Mouse (Mus musculus): ENCODE data around the gene Cnfn.
"Not testable (repeated sequence)": the region's sequence is repeated elsewhere in the genome, so short reads cannot be mapped to it uniquely, and the experiment has no call there.

The Cnfn gene

DNA sequence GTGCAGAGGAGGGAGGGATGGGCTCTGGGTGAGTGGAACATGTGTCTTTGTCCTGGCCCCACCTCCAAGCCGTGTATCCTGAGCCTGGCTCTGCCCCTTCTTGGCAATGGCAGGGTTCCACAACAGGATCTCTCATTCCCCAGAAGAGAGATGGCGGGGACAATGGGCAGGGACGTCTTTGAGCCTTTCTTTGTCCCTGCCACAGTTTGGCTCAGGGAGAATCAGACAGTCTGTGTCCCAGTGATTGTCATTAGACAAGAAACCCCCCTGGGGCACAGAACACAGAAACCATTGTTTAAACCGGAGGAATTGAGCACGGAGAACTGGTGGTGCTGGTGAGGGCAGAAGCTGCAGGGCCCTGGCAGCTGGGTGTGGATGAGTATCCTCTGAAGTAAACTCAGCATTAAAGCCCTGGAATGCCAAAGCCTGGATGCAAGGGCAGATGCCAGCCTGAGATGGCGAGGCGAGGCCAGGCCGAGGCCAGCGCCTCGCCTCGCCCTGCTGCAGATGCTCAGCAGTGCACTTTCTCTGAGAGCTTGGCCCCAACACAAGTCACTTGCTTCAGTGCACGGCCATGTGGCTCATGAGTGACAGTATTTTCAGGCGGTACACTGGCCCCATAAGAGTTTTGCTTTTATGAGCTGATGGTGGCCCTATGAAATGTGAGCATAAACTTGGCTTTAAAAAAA lies 3.4 kb downstream of the Cnfn start:
- no peak for DNase-seq (ENCODE audit: low spot score)

DNA sequence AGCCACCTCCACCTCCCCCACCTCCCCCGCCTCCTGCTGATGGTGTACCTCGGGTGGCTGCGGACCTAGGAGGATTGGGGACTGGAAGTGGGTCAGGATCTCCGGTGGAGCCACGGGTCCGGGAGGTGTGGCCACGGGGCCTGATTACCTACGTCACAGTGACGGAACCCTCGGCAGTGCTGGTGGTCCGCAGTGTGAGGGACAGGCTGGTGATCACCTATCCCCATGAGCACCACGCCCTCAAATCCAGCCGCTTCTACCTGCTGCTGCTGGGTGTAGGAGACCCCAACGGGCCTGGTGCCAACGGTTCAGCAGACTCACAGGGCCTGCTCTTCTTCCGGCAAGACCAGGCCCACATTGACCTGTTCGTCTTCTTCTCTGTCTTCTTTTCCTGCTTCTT lies 5.9 kb downstream of the Cnfn start:
- no peak for DNase-seq (ENCODE audit: low spot score)

DNA sequence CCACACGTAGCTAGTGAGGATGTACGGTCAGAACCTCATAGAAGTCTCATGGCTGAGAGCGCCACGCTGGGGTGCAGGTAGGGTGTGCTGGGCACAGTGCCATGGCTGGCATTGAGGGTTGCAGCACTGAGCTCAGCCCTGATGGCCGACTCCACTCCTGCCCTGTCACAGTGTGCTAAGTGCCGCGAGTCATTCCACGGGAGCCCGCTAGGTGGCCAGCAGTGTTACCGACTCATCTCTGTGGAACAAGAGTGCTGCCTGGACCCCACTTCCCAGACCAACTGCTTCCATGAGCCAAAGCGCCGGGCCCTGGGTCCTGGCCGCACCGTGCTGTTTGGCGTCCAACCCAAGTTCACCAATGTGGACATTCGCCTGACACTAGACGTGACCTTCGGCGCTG lies 6.4 kb downstream of the Cnfn start:
- no peak for DNase-seq (ENCODE audit: low spot score)

DNA sequence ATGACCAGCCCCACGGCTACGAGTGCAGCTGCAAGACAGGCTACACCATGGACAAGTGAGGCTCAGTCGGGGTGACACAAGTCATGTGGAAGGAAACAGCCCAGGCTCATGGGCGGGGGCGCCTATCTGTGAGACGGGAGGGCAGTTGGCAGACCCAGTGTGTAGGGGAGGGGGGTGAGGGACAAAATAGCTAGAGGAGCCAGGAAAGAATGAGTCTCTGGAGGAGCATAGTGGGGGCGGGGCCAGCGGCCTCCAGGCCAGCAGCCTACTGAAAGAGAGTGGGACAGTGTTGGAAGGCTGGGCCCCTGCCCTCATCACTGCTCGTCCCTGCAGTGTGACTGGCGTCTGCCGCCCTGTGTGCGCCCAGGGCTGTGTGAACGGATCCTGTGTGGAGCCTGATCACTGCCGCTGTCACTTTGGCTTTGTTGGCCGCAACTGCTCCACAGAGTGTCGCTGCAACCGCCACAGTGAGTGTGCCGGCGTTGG lies 10.8 kb downstream of the Cnfn start:
- no peak for DNase-seq (ENCODE audit: low spot score)

DNA sequence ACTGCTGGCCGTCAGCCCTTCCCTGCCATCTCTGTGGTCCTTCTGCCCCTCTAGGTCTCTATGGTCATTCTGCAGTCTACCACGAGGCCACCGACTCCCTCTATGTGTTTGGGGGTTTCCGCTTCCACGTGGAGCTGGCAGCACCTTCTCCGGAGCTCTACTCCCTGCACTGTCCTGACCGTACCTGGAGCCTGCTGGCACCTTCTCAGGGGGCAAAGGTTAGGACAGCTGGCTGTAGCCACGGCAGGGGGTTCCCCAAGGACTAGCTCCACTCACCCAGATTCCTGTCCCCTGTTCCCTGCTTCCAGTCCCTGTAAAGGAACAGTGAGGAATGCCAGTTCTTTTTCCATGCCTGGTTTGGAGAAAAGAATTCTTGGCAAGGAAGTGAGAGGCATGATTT lies 20.7 kb downstream of the Cnfn start:
- DNase-seq (ENCODE audit: low spot score): no peak

DNA sequence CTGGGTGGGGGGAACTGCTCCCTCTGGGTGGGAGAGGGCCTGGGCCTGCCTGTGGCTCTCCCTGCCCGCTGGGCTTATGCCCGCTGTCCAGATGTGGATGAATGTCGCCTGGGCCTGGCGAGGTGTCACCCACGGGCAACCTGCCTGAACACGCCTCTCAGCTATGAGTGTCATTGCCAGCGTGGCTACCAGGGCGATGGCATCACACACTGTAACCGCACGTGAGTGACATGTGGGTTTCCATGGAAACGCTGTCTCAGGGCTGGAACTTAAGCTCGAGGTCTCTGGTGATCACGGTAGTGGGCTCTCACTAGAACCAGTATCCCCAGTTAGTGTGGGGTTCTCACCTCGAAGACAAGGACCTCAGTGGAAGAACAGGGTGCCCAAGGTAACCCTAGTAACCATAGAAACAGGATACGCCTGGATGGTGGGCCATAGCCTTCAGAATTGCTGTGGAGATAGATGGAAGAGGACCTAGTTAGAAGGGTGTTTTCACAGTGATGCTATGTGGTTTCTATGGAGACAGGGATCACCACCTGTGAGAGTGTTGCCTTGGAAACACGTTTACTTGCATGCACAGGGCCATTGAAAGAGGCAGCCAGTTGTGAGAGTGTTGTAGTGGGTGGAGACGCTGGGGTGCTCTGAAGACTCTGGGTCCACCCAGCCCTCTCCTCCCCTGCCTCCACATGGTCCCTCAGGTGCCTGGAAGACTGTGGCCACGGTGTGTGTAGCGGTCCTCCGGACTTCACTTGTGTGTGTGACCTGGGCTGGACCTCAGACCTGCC lies 28.3 kb downstream of the Cnfn start:
- no peak for DNase-seq (ENCODE audit: low spot score)

DNA sequence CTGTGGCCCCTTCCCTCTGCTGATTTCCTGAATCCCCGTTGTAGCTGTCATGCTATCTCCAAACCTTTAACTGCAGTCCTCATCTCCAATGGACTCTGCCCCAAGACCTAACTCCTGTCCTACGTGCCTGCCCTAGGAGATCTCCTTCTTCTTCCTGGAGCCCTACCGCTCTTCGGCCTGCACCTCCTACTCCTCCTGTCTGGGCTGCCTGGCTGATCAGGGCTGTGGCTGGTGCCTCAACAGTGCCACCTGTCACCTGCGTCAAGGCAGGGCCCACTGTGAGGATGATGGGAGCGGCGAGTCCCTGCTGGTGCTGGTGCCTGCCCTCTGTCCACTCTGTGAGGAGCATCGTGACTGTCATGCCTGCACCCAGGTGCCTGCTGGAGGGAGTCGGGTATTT lies 30.2 kb downstream of the Cnfn start:
- DNase-seq (ENCODE audit: low spot score): no peak

DNA sequence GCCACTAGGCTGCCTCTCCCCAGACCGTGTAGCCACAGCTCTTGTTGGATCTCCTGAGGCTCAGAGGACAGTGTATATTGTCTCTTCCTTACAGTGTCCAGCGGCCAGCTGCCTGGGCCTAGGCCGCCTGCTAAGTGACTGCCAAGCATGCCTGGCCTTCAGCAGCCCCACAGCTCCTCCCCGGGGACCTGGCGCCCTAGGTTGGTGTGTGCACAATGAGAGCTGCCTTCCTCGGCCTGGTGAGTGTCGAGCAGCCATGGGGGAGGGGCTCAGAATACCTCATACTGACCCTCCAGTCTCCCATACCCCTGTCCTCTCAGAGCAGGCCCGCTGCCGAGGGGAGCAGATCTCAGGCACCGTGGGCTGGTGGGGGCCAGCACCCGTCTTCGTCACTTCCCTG lies 35.1 kb downstream of the Cnfn start:
- no peak for DNase-seq (ENCODE audit: low spot score)

DNA sequence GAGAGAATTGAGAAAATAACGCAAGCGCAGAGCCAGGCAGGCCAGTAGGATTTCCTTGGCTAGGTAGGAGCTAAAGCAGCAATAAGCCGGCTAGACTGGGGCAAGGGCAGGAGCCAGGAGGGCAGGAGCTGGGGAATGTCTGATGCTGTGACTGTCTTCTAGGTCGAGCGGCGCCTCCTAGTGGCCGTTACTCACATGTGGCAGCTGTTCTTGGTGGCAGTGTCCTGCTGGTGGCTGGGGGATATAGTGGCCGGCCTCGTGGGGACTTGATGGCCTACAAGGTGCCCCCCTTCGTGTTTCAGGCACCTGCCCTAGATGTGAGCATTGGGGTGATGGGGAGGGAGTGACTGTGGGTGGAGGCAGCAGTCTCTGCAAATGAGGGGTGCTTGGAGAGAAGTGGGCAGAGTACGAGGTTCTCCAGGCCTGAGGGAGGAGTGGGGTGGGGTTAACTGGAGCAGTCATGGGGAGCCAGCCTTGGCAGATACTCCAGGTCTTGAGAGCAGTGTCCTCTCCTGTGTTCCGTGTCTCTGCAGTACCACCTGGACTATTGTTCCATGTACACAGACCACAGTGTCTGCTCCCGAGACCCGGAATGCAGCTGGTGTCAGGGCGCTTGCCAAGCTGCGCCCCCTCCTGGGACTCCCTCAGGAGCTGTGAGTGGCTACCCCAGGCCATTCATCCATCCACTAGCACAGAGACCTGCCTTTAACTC lies 35.8 kb downstream of the Cnfn start:
- peak; percentile 59 for DNase-seq (ENCODE audit: low spot score)

DNA sequence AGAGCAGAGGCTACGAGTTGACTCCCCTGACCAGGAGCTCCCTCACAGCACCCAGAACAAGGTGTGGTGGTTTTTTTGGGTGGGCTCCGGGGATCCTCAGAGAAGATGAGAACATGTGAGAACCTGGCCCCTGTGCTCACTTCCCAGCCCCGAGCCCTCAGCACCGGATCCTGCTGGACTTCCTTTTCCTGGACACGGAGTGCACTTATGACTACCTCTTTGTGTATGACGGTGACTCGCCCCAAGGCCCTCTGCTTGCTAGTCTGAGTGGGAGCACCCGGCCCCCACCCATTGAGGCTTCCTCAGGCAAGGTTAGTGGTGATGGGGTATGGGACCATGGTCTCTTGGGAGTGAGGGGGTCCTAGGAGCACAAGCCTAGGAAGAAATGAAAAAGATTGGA lies 43.3 kb downstream of the Cnfn start:
- no peak for DNase-seq (ENCODE audit: low spot score)

DNA sequence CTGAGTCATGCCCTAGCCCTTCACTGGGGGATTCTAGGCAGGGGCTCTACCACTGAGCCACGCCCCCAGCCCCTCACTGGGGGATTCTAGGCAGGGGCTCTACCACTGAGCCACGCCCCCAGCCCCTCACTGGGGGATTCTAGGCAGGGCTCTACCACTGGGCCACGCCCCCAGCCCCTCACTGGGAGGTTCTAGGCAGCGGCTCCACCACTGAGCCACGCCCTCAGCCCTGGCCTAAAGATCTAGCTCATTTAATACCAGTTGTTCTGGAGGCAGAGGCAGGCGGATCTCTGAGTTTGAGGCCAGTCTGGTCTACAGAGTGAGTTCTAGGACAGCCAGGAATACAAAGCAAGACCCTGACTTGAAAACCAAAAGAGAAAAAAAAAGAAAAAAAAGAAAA lies 44.1 kb downstream of the Cnfn start:
- DNase-seq (ENCODE audit: low spot score): not testable (repeated sequence)

DNA sequence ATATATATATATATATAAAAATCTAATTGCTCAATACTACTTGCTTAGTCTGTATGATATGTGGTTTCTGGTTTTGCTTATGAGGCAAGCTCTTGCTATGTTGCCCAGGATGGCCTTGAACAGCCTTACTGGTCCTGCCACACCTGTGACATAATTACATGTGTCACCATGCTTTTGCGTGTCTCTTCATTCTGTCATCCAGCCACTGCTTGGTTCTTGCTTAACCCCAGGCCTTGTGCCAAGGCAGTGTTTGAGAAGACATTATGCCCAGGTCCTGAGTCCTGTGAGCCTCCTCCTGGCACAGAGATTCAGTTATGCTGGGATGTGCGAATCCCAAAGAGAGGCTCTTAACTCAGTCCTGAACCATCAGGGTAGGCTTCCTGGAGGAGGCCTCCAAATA lies 46.3 kb downstream of the Cnfn start:
- no peak for DNase-seq (ENCODE audit: low spot score)

DNA sequence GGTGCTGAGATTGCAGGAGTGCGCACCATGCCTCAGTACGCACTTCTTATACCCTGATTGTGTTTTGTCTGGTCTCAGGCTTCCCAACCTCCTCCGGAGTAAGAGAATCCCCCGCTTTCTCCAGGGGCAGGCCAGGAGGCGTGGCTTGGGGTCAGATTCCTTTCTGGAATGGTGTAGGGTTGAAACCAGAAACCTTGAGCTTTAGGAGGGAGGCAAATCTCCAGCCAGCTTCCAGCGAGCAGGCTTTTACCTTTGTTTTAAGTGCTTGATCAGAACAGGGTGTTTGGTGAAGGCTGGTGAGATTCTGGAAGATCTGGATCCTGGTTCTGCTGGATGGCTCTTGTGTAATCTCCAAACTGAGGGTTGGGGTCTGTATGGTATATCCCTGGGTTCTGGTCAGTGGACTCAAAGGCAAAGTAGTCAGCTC lies 47.5 kb downstream of the Cnfn start:
- DNase-seq (ENCODE audit: low spot score): no peak

All from spleen, adult 12 weeks (tissue).